Mouse (Mus musculus) gastrocnemius, postnatal 36 days (tissue): ENCODE measurements around the gene Krt33a. TPM values are rescaled to one million over a fixed set of nuclear protein-coding genes. Genes with fewer than 3 reads are reported as not detected.

Source experiments
- DNase-seq, 2 experiments: peaks; one replicate each; pipeline ENCODE4 v3.0.0; 2022
- intact Hi-C: fragments of 180-260 bp; cut with DNase I; formaldehyde crosslinking; loops from one replicate; pipeline ENCODE4 v1.15.1; 2025
- long read RNA-seq, 2 experiments: library from polyadenylated mRNA; stranded (forward); transcript quantifications; one replicate each; pipeline ENCODE4 v2.0.0; 2021
- total RNA-seq, 2 experiments: library from RNA; stranded (reverse); gene quantifications; 2 replicates each; pipeline ENCODE4 v1.2.3; 2021

Gene Krt33a
- not detected for total RNA-seq
- long read RNA-seq, experiment 1: 0 reads
- long read RNA-seq, experiment 2: 0 reads

GRCm38 (mm10) chr11:100016112-100016511 is at the start of gene Krt33a:
Gene Krt33a, minus strand, starts transcription at chr11:100016212.
- intact Hi-C loops: no loop called here
- no peak for DNase-seq

- no peak for DNase-seq
- intact Hi-C loops: no loop called here
Observed at GRCm38 (mm10) chr11:100058875-100059274, 42.9 kb upstream of the Krt33a start.

- intact Hi-C loops: no loop called here
- DNase-seq: no peak
Observed at GRCm38 (mm10) chr11:100055686-100056655, 40.0 kb upstream of the Krt33a start.

- DNase-seq: no peak
- intact Hi-C loops: no loop called here
Observed at GRCm38 (mm10) chr11:100050451-100050850, 34.4 kb upstream of the Krt33a start, which contains the start of gene Krt31. Gene Krt31, minus strand, starts transcription at chr11:100050551.

- intact Hi-C loops: no loop called here
- DNase-seq: no peak
Observed at GRCm38 (mm10) chr11:100047193-100047592, 31.2 kb upstream of the Krt33a start.

- intact Hi-C loops: no loop called here
- no peak for DNase-seq
Observed at GRCm38 (mm10) chr11:100046303-100046866, 30.4 kb upstream of the Krt33a start.

- no peak for DNase-seq
- intact Hi-C loops: no loop called here
Observed at GRCm38 (mm10) chr11:100041454-100041853, 25.4 kb upstream of the Krt33a start, which contains the start of gene Krt34. Gene Krt34, minus strand, starts transcription at chr11:100041554.

GRCm38 (mm10) chr11:100029768-100030167 is 13.8 kb upstream of the Krt33a start, which contains the start of gene Krt33b:
Gene Krt33b, minus strand, starts transcription at chr11:100029868.
- DNase-seq: no peak
- intact Hi-C loops: no loop called here

- intact Hi-C loops: no loop called here
- no peak for DNase-seq
Observed at GRCm38 (mm10) chr11:100021438-100021837, 5.4 kb upstream of the Krt33a start.

- intact Hi-C loops: no loop called here
- DNase-seq: no peak
Observed at GRCm38 (mm10) chr11:100019466-100019865, 3.5 kb upstream of the Krt33a start.

GRCm38 (mm10) chr11:100013691-100014171 is 2.3 kb downstream of the Krt33a start:
- intact Hi-C loops: no loop called here
- DNase-seq: no peak

GRCm38 (mm10) chr11:100010682-100011081 is 5.3 kb downstream of the Krt33a start:
- no peak for DNase-seq
- intact Hi-C loops: no loop called here

- intact Hi-C loops: no loop called here
- DNase-seq: no peak
Observed at GRCm38 (mm10) chr11:100008336-100008735, 7.7 kb downstream of the Krt33a start.

GRCm38 (mm10) chr11:100006624-100007023 is 9.4 kb downstream of the Krt33a start:
- no peak for DNase-seq
- intact Hi-C loops: no loop called here

GRCm38 (mm10) chr11:100005905-100006304 is 10.1 kb downstream of the Krt33a start:
- intact Hi-C loops: loop anchor here (2.0 kb wide), 1 partner anchor 541 kb away; no protein-coding TSS in a partner anchor
- no peak for DNase-seq

- intact Hi-C loops: loop anchor here (2.0 kb wide), 1 partner anchor 540 kb away; no protein-coding TSS in a partner anchor
Observed at GRCm38 (mm10) chr11:100004846-100005245, 11.2 kb downstream of the Krt33a start.

GRCm38 (mm10) chr11:99999091-99999490 is 16.9 kb downstream of the Krt33a start:
- DNase-seq: no peak
- intact Hi-C loops: no loop called here

More at GRCm38 (mm10) chr11:100004846-100005245, 11.2 kb downstream of the Krt33a start:
- no peak for DNase-seq

GRCm38 (mm10) chr11:99994384-99994661 is 21.7 kb downstream of the Krt33a start:
- DNase-seq: no peak
- intact Hi-C loops: no loop called here

- no peak for DNase-seq
- intact Hi-C loops: no loop called here
Observed at GRCm38 (mm10) chr11:99993620-99994383, 22.2 kb downstream of the Krt33a start, which contains the start of gene Krtap17-1. Gene Krtap17-1, minus strand, starts transcription at chr11:99993994.

- no peak for DNase-seq
- intact Hi-C loops: no loop called here
Observed at GRCm38 (mm10) chr11:99990571-99990970, 25.4 kb downstream of the Krt33a start.
